In the genomic region with DNA sequence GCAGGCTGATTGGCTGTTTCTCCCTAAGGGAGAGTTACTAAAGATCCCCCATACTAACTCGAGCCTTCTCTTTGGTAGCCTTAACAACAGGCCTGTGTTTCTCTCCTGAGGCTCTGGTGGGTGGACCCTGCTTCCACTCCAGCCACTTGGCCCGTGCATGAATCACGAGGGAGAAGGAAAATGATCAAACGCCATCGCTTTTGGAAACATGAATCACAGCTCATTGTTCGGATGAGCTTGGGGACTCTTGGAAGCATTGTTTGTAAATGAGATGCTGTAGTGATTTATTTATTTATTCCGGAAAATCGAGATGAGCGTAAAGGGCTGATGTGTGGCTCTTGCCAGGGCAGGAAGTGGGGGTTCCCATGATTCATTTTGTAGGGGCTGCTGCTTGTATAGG, we compare ENCODE assay signal across 12 mouse cellular contexts. TPM values are rescaled to one million over a fixed set of nuclear protein-coding genes. Genes with fewer than 3 reads are reported as not detected.
DNase-seq lines count a peak whose midpoint lies in the region; ATAC-seq and TF ChIP-seq lines count a peak whose summit lies in the region.
"Had no signal": no experiment of that assay in that cellular context is flagged by ENCODE, and none has a peak within 500 bp of the region (broad histone marks: within the 10 kb centered on the region; RNA-seq: fewer than 3 reads in every experiment).

No protein-coding gene starts in this region.

- H3K27ac ChIP-seq in embryonic facial prominence, embryonic 14.5 days (replicated peaks; ENCODE audit: low read depth, low read length): no peak overlapping the region
- no peak overlapping the region for H3K27ac ChIP-seq in embryonic facial prominence, embryonic 10.5 days (replicated peaks)
- peak overlapping the region; percentile 62 for H3K27ac ChIP-seq in kidney, adult 2 months (ENCODE audit: insufficient read depth, low read depth, low read length)
- no peak overlapping the region for H3K27ac ChIP-seq in hindbrain, embryonic 14.5 days
- no peak overlapping the region for H3K27ac ChIP-seq in hindbrain, postnatal 0 days
- H3K27ac ChIP-seq: midbrain, embryonic 10.5 days had no signal

- H3K4me2 ChIP-seq in embryonic facial prominence, embryonic 14.5 days (ENCODE audit: low read depth, low read length): no peak overlapping the region
- no peak overlapping the region for H3K4me2 ChIP-seq in hindbrain, embryonic 14.5 days (replicated peaks)
- no peak overlapping the region for H3K4me2 ChIP-seq in hindbrain, postnatal 0 days (ENCODE audit: low read depth, low read length)

- no peaks in the 10 kb centered on the region for H3K36me3 ChIP-seq in embryonic facial prominence, embryonic 14.5 days (ENCODE audit: control insufficient read depth, insufficient read depth, low read length)
- H3K36me3 ChIP-seq in embryonic facial prominence, embryonic 10.5 days (replicated peaks): no peaks in the 10 kb centered on the region
- no peaks in the 10 kb centered on the region for H3K36me3 ChIP-seq in kidney, adult 2 months (ENCODE audit: control insufficient read depth, insufficient read depth, low read length)
- no peaks in the 10 kb centered on the region for H3K36me3 ChIP-seq in hindbrain, embryonic 14.5 days (replicated peaks; ENCODE audit: control insufficient read depth, insufficient read depth)
- H3K36me3 ChIP-seq in hindbrain, postnatal 0 days (ENCODE audit: insufficient read depth, low read length): no peaks in the 10 kb centered on the region
- H3K36me3 ChIP-seq: midbrain, embryonic 10.5 days had no signal

- H3K27me3 ChIP-seq in embryonic facial prominence, embryonic 14.5 days (replicated peaks; ENCODE audit: control insufficient read depth, insufficient read depth, low read length): no peaks in the 10 kb centered on the region
- peaks cover 11% of the 10 kb centered on the region for H3K27me3 ChIP-seq in embryonic facial prominence, embryonic 10.5 days (replicated peaks; ENCODE audit: low read depth, poor library complexity, severe bottlenecking)
- H3K27me3 ChIP-seq in kidney, adult 2 months (replicated peaks; ENCODE audit: control insufficient read depth, insufficient read depth, low read length): no peaks in the 10 kb centered on the region
- H3K27me3 ChIP-seq in hindbrain, embryonic 14.5 days (ENCODE audit: control insufficient read depth, insufficient read depth, low read length): peaks cover 26% of the 10 kb centered on the region; the same call in 1 of the 2 replicates
- peaks cover 4% of the 10 kb centered on the region; the same call in 1 of the 2 replicates for H3K27me3 ChIP-seq in hindbrain, postnatal 0 days (ENCODE audit: insufficient read depth, low read length)
- H3K27me3 ChIP-seq: Patski had no signal

- H3K9ac ChIP-seq in embryonic facial prominence, embryonic 14.5 days (ENCODE audit: low read depth, low read length): no peak overlapping the region
- no peak overlapping the region for H3K9ac ChIP-seq in hindbrain, embryonic 14.5 days
- no peak overlapping the region for H3K9ac ChIP-seq in hindbrain, postnatal 0 days (replicated peaks; ENCODE audit: low read length)
- H3K9ac ChIP-seq: forebrain, postnatal 0 days had no signal

- TF ChIP-seq CTCF in kidney, adult 2 months (conservative IDR thresholded peaks at IDR 0.05; ENCODE audit: insufficient read depth, insufficient read length, low read depth, low read length): no peak
- no peak for TF ChIP-seq CTCF in hindbrain, postnatal 0 days (IDR thresholded peaks at IDR 0.05; ENCODE audit: low read depth)

- ATAC-seq in embryonic facial prominence, embryonic 14.5 days (ENCODE audit: low read depth): no peak
- ATAC-seq in hindbrain, embryonic 14.5 days (ENCODE audit: low FRiP score): no peak
- no peak for ATAC-seq in hindbrain, postnatal 0 days
- ATAC-seq: forebrain, postnatal 0 days; Patski had no signal

- peak; percentile 16 for DNase-seq in embryonic facial prominence, embryonic 14.5 days (ENCODE audit: low spot score)
- DNase-seq in embryonic facial prominence, embryonic 10.5 days (ENCODE audit: low spot score): no peak
- DNase-seq in layer of hippocampus, adult 8-10 months (ENCODE audit: low spot score in 2 of 2): peak; percentile 35 to 49
- no peak for DNase-seq in layer of hippocampus, postnatal 10 days (ENCODE audit: low spot score in 2 of 2)
- peak; percentile 85 for DNase-seq in kidney, adult 2 months
- peak; percentile 47 for DNase-seq in lung, postnatal 25 days (ENCODE audit: low spot score)
- no peak for DNase-seq in hindbrain, embryonic 14.5 days (ENCODE audit: low spot score)
- no peak for DNase-seq in hindbrain, postnatal 0 days (ENCODE audit: low spot score)
- DNase-seq: embryo, embryonic 11 days; forebrain, postnatal 0 days had no signal

- TF ChIP-seq POLR2A in kidney, adult 2 months (IDR thresholded peaks at IDR 0.05; ENCODE audit: low read depth, low read length): no peak

- H3K4me1 ChIP-seq in embryonic facial prominence, embryonic 14.5 days (ENCODE audit: control insufficient read depth, insufficient read depth, low read length): peaks cover 21% of the 10 kb centered on the region
- H3K4me1 ChIP-seq in embryonic facial prominence, embryonic 10.5 days: peaks cover 70% of the 10 kb centered on the region
- H3K4me1 ChIP-seq in kidney, adult 2 months (ENCODE audit: control insufficient read depth, insufficient read depth, low read length): peaks cover 33% of the 10 kb centered on the region
- H3K4me1 ChIP-seq in hindbrain, embryonic 14.5 days (replicated peaks; ENCODE audit: control insufficient read depth, insufficient read depth, low read length): no peaks in the 10 kb centered on the region; the same call in 1 of the 2 replicates
- peaks cover 3% of the 10 kb centered on the region; the same call in 1 of the 2 replicates for H3K4me1 ChIP-seq in hindbrain, postnatal 0 days (ENCODE audit: insufficient read depth, low read length)

- H3K9me3 ChIP-seq in embryonic facial prominence, embryonic 14.5 days (ENCODE audit: control insufficient read depth, low read length): no peaks in the 10 kb centered on the region
- H3K9me3 ChIP-seq in embryonic facial prominence, embryonic 10.5 days: no peaks in the 10 kb centered on the region
- H3K9me3 ChIP-seq in hindbrain, embryonic 14.5 days (ENCODE audit: control insufficient read depth, low read length): no peaks in the 10 kb centered on the region
- H3K9me3 ChIP-seq in hindbrain, postnatal 0 days (ENCODE audit: low read length): no peaks in the 10 kb centered on the region
- H3K9me3 ChIP-seq: midbrain, embryonic 10.5 days had no signal

- 60% methylated on average over 9 of the region's 9 CpGs for WGBS in embryonic facial prominence, embryonic 14.5 days
- 78% methylated on average over 9 of the region's 9 CpGs for WGBS in embryonic facial prominence, embryonic 10.5 days
- 57% methylated on average over 9 of the region's 9 CpGs for WGBS in kidney, adult 2 months
- WGBS in hindbrain, embryonic 14.5 days: 64% methylated on average over 9 of the region's 9 CpGs
- 55% methylated on average over 9 of the region's 9 CpGs for WGBS in hindbrain, postnatal 0 days

- no peak overlapping the region for H3K4me3 ChIP-seq in embryonic facial prominence, embryonic 14.5 days (ENCODE audit: low read depth, low read length)
- no peak overlapping the region for H3K4me3 ChIP-seq in embryonic facial prominence, embryonic 10.5 days
- H3K4me3 ChIP-seq in kidney, adult 2 months (ENCODE audit: insufficient read depth, low read depth, low read length): no peak overlapping the region
- H3K4me3 ChIP-seq in hindbrain, embryonic 14.5 days (replicated peaks; ENCODE audit: low read length): no peak overlapping the region
- H3K4me3 ChIP-seq in hindbrain, postnatal 0 days (ENCODE audit: low read length): no peak overlapping the region
- H3K4me3 ChIP-seq: midbrain, embryonic 10.5 days had no signal

RNA-seq across cellular contexts. Expression of gene Dock1, which starts 3.5 kb away (rescaled TPM):
- polyA plus RNA-seq in embryonic facial prominence, embryonic 14.5 days (2014; fragmentation: Nextera tagmentation; extraction: Ambion mirVana): 35.6 and 39.5 TPM in 2 replicates
- 38.0 and 40.3 TPM in 2 replicates for polyA plus RNA-seq in embryonic facial prominence, embryonic 10.5 days (2016; fragmentation: Nextera tagmentation; extraction: Ambion mirVana)
- 10 to 100 TPM; 27.5 to 31.6 (median 30.5) TPM for total RNA-seq in layer of hippocampus, adult 8-10 months (2022)
- total RNA-seq in layer of hippocampus, postnatal 10 days (2021): 10 to 100 TPM; 27.1 to 27.4 TPM
- 17.7 and 19.6 TPM in 2 replicates for polyA plus RNA-seq in kidney, adult 2 months (2012; rRNA removed)
- polyA plus RNA-seq in hindbrain, embryonic 14.5 days (2014; fragmentation: Nextera tagmentation; extraction: Ambion mirVana): 9.8 and 9.9 TPM in 2 replicates
- 14.2 and 15.2 TPM in 2 replicates for total RNA-seq in hindbrain, postnatal 0 days (2014; rRNA removed)
- polyA plus RNA-seq in hindbrain, postnatal 0 days (2015; fragmentation: Nextera tagmentation; extraction: Ambion mirVana): 8.0 and 9.0 TPM in 2 replicates

Comparison
In these comparisons a context has a peak if more than half of its experiments do, and no peak if none do; other contexts are left out.
1. DNase-seq: peak in embryonic facial prominence, embryonic 14.5 days (single experiment), layer of hippocampus, adult 8-10 months (2 of 2), kidney, adult 2 months (single experiment) and lung, postnatal 25 days (single experiment); none in embryonic facial prominence, embryonic 10.5 days (single experiment), layer of hippocampus, postnatal 10 days (0 of 2), hindbrain, embryonic 14.5 days (single experiment) and hindbrain, postnatal 0 days (single experiment).